Mouse (Mus musculus) gastrocnemius, postnatal 36 days (tissue): ENCODE measurements at regions not wholly inside any gene's neighbourhood (a gene's known extent, or its start where the extent isn't known, plus 50 kb on each side); places are given as distances from the start of the nearest gene placed in this dataset.
"Not testable (repeated sequence)": the region's sequence is repeated elsewhere in the genome, so short reads cannot be mapped to it uniquely, and the experiment has no call there.

Experiments
- DNase-seq, 2 experiments: peaks; one replicate each; pipeline ENCODE4 v3.0.0; 2022
- intact Hi-C: fragments of 180-260 bp; cut with DNase I; formaldehyde crosslinking; loops from one replicate; pipeline ENCODE4 v1.15.1; 2025

DNA sequence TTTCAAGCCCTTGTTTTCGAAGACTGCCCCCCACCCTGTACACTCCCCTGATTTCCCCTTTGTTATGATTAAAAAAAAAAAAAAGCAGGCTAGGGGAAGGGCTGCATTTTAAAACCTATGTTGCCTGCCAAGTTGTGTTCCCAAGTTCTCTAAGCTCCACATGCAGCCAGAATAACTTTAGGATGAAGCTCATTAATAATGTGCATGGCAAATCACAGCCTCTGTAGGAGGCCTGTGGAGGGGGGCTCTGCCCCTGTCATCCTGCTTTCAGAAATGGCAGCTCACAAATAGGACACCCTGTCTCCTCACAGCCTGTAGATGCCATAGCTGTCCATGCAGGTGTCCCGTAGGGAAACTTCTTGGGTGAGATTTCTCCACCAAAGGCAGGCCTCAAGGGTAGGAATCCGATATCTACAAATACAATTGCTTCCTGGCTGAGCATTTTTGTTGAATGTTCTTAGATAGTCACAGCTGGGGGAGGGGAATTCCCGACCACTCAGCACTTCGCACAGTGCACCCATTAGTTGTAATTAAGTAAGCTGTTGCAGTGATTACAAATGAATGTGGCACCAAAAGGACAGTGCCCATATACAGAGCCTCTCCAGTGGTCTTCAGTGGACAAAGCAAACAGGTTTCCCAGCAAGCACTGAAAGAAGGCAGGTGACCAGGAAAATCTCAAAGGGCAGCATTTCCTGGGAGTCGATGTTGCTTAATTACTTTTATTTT lies 389.1 kb upstream of the Klhl29 start:
- DNase-seq, result no peak
- intact Hi-C loops, result no loop called here

DNA sequence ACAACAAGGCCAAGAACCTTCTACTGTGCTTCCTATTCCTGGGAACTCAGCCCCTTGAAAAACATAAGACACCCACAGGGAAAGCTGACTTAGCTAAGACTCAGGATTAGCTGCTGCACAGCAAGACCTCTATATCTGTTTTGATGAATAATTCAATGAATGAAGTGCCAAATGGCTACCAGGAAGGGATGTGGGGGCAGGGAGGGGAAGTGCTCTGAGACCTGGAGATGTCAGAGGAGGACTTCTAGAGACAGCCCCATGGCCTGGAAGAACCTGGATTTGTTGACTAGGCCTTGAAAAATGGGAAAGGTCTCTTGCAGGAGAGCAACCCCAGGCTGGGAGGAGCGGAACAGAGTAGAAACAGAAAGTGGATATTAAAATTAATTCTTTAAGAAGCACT lies 388.5 kb upstream of the Klhl29 start:
- intact Hi-C loops, result no loop called here
- no peak for DNase-seq

DNA sequence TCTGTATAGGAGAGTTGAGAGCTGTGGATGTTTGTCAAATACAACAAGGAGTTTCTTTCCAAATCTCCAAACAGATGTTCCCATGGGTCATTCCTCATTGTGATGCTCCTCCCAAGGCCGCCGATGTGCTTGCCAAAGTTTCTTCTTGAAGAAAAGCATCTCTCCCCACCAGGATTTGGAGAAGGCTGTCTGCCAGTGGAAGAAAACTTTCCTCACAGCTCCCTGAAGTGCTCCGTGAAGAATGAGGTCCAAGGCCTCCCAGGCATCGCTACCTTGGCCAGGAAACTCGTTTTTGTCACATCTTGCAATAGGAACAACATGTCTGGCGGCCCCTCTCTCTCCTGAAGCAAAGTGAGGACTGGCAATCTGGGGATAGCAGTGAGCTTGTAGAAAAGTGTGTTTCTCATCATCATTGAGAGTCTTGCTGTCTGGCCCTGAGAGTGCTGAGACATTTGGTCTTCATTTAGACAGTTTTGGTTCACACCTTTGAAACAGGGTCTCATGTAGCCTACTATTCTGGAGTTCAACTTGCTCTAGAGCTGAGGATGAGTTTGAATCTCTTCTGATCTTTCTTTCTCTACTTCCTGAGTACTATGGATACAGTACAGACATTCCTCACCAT lies 386.9 kb upstream of the Klhl29 start:
- intact Hi-C loops, result no loop called here

DNA sequence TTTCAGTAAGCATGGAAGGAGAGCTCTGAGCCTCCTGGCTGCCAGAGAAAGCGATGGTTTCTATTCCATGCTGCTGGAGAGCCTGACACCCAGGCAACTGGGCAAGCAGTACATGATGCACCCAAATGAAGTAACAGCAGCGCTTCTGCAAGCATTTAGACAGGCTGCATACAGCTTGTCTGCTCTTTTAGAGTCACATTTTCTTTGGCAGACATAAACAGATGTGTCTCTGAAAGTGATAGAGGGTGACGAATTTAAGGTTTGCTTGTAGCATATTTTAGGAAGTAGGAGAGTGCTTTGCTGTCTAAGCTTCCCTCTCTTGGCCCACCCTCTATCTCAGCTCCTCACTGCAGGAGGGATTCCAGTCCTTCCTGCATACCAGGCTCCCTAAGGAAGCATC lies 384.0 kb upstream of the Klhl29 start:
- DNase-seq, result no peak
- intact Hi-C loops, result no loop called here

More for the DNA sequence above, 386.9 kb upstream of the Klhl29 start:
- peak; percentile 39 to 68 for DNase-seq

DNA sequence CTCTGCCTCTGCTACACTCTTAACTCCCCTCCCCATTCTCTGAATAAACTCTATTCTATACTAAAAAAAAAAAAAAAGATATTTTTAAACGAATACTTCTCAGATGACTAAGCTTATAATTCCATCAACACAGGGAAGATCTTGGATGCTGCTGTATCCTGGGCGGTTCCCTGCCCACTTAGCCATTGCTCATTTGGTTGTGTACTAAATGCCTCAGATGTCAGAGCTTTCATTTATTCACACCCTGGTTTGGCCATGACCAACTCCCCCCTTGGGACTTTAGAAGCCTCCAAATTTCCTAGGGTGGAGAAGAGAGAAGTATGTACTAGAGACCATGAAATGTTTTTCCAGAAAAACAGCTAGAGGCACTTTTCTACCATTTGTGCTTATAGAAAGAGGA lies 382.3 kb upstream of the Klhl29 start:
- intact Hi-C loops, result no loop called here
- no peak for DNase-seq

DNA sequence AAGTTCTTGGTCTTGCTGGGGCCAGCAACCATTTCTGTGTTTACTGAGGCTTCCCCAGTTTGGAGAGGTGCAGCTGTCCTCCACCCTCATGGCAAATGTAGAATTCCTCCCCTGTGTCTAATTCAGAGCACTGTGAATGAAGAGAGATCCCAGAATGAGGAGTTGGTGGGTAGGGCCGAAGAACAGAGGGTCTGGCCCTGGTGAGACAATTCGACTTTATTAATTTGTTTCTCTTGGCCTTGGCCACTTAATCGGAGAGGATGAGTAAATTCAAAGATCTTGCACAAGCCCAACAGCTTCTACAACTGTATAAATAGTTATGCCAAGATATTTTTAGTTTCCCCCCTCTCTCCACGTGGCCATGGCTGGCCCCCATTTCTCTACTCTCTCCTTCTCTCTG lies 381.9 kb upstream of the Klhl29 start:
- DNase-seq, result no peak
- intact Hi-C loops, result no loop called here

DNA sequence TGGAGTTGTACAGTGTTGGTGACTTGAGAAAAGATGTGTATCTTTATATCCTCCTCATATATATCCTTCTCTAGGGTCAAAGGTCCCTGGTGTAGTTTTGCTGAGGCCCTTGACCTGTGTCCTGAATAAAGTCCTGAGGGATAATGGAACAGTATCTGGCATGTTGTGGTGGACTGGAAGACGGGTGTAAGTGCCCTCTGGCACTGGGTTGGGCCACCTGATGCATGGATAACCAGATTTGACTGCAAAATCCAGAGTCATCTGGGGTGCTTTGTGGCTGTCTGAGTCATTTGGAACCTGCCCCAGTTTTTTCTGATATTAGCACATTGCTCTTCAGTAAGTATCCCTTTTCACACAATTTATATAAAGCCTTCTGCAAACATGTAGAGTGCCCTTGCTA lies 378.3 kb upstream of the Klhl29 start:
- intact Hi-C loops, result no loop called here

DNA sequence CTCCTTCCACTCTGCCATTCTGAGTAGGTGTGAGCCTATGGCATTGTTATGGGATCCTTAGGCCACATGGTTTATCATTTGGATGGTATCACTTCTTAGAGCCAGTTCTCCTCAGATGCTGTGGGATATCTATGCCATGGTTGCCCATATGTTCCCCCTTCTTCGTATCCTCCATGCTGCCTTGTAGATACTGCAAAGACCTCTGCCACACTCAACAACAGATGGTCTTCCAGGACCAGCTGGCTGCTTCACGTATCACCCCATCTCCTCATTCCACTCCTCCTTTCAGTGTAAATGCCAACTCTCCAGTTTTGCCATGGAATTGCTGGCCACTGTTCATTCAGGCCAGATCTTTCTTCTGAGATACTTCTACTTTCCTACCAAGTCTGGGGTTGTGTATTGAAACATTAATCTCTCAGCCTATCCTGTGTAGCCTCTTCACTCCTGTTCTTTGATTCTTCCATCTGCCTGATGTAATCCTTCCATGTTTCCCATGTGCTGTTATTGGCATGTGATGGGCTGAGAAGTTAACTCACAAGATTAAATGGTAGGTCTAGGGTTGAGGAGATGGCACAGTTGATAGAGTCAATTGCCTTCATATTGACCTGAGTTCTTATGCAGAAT lies 368.7 kb upstream of the Klhl29 start:
- DNase-seq, result no peak
- intact Hi-C loops, result no loop called here

More for the DNA sequence above, 378.3 kb upstream of the Klhl29 start:
- no peak for DNase-seq

DNA sequence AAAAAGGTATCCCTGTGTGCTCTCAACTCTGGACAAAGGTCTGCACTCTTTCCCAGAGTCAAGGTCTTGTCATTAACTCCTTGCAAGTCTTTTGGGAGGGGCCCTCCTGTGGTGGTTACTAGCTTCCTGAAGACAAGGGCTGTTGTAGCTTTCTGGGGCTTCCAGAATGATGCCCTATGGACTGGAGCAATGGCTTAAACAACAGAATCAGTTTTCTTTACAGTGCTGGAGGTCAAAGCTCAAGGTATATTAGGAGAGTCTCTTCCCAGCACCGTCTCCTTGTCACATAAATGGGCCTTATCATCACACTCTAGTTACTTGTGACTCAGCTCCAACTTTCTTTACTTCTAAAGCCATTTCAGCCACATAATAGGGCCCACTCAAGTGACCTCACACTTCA lies 360.6 kb upstream of the Klhl29 start:
- DNase-seq, result no peak
- intact Hi-C loops, result no loop called here

DNA sequence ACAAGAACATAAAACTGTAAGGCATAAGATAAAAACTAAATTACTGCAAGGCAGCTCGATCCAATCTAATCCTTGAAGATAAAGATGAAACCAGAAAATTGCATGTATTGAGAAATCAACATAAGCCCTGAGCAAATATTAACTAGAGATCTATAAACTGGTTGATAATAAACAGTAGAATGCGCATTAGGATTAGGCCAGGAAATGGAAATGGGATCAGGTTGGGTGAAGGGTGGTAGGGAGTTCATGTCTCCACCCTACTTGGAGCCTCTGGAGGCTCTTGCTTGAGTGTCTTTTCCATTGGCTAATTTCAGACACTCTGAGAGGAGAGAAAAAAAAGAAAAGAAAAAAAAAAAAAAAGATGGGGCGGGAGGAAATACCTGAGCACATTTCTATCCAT lies 359.4 kb upstream of the Klhl29 start:
- intact Hi-C loops, result no loop called here
- no peak for DNase-seq

DNA sequence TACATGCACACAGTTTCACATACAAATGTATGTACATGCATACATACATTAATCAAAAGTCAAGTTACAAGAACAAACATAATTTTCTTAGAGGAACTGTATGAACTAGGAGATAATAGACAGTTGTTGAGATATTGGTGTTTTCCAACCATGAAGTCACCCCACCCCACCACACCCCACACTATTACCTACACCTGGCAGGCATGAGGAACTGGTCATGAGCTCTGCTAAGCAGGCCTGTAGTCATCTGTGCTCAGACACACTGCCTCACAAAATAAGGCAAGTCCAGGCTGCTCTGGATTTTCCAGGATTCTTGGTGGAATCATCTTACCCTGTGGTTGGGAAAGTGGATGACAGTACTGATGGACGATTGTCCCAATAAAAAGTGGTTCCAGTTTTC lies 347.6 kb upstream of the Klhl29 start:
- DNase-seq, result no peak
- intact Hi-C loops, result no loop called here

DNA sequence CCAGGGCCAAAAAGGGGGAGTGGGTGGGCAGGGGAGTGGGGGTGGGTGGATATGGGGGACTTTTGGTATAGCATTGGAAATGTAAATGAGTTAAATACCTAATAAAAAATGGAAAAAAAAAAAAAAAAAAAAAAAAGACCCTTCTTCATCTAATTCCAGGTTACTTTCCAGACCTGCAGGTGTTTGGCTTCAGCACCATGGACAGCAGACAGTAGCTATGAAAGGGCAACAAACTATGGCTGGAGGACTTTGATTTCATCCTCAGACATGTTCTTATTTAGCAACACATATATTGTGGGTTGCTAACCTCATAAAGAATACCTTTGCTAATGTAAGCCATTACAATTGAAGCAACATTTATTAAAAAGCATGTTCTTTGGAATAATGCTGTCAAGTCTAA lies 342.0 kb upstream of the Klhl29 start:
- intact Hi-C loops, DNase-seq: not testable (repeated sequence)

DNA sequence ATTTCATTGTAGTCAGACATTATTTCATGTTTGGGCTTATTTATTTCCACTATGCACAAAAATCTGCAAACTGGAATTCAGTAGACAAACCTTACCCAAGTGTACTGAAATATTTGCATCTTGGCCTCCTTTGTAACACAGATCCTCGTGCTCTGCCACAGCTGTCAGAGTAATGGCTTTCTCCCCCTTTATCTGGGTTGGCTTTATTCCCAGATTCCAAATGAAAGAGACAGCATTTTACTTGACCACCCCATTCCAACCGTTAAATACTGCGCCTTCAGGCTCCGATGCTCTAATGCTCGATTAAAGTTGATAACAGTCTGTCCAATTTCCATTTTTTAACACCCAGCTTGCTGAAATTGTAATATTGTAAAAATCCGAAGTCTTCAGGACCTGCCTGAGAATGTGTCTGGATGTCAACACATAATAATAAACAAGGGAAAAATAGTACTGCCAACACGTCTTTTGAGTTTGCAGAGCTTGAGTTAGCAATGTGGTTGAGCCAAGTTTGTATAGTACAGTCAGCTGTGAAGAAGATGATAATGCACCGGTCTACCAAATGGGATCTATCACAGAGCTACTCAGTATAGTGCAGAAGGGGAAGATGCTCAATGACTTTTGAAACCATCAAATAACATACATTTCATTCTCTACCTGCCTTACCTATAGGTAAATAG lies 323.4 kb upstream of the Klhl29 start:
- DNase-seq, result no peak
- intact Hi-C loops, result no loop called here

DNA sequence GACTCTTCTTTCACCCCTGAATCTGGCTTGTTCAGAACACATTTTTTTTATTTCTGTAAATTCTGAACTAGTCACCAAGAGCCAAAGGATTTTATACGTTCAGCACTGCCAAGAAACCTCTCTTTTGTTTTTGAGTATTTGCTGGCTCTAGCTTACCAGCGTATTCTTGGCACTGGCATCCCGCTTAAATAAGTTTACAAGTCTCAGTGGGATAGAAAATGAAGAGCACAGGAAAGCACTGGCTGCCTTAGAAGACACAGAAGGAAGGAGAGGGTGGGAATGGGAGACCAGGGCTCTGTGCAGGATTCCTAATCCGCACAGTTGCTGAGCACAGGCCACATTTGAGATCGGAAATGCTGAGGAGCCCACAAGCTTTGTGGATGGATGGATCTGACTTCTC lies 306.7 kb upstream of the Klhl29 start:
- intact Hi-C loops, result no loop called here

DNA sequence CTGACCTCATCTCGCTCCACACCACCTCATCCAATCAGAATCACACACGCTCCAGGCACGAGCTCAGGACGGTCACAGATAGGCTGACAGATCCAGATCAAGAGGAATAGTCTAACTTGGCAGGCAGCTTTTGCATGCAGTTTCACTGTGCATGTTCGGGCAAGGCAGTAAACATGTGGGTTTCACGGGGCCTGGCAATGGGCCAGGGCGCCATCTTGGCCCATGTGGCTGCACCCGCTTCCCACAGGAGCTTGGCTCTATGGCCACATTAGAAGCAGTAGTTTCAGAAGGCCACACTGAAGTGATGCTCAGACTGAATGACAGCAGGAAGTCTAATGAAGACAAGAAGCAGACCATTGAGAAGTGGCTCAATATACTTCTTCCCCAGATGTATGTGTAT lies 302.6 kb upstream of the Klhl29 start:
- intact Hi-C loops, DNase-seq: not testable (repeated sequence)

More for the DNA sequence above, 306.7 kb upstream of the Klhl29 start:
- DNase-seq, result no peak

DNA sequence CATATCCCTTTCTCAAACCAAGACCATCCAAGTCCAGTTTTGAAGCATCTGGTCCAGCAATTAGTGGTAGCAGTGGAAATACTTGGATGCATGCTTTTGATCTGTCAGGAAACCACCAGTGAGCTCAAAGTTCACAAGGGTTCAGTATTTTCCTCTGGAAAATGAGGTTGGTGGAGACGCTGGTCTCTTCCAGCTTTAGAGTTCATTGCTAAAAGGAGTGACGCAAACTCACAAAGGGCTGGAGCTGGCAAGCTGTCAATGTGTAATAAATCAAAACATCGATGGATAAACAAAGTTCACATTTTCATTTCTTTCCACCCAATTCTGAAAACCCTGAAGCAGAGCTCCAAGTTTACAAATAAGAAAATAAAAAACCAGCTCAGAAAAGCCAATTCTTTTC lies 293.0 kb upstream of the Klhl29 start:
- intact Hi-C loops, result no loop called here
- peak in 1 of 2 experiments; percentile 24 for DNase-seq

DNA sequence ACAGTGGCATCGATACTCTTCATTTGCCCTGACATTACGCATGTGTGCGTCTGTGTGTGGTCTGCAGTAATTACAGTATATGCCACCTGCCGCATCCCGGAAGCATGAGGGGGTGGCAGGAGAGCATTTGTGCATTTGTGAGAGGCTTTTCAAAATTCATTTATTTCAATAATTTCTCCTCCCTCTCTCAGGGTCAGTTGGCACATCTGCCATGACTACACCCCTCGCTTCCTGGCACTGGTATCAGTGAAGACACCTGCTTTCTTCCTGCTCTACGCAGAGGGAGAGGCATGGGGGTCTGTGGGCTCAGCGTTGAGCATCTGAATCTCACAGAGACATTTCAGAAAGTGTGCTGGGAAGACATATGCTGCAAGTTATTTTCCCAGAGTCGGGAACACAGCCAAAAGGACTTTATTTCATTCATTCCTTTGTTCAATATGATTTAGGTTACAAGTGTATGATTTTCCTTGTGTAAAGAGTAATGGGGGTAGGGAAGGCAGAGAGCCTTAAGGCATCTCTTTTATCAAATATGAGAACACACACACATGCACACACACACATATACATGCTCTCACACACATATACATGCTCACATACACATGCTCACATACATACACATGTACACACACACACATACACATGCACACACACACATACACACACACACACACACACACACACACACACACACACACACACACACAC lies 262.2 kb upstream of the Klhl29 start:
- DNase-seq, result no peak
- intact Hi-C loops, result no loop called here

DNA sequence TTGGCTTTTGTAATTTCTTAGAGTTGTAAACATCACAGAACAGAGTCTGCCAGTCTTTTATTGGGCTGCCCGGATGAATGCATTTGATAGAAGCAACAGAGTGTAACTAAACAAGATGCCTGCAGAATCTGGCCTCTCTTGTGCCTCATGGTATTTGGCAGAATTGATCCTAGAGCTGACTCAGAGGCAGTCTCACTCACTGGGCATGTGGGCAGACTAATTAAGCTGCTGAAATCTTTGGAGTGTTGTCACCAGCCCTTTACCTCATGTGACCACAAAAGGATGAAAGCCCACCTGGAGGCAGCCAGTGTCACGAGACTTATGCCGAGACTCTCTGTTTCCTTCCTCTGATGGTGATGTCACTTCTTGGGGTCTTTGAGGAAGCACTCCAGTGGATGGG lies 258.5 kb upstream of the Klhl29 start:
- intact Hi-C loops, result no loop called here
- no peak for DNase-seq

DNA sequence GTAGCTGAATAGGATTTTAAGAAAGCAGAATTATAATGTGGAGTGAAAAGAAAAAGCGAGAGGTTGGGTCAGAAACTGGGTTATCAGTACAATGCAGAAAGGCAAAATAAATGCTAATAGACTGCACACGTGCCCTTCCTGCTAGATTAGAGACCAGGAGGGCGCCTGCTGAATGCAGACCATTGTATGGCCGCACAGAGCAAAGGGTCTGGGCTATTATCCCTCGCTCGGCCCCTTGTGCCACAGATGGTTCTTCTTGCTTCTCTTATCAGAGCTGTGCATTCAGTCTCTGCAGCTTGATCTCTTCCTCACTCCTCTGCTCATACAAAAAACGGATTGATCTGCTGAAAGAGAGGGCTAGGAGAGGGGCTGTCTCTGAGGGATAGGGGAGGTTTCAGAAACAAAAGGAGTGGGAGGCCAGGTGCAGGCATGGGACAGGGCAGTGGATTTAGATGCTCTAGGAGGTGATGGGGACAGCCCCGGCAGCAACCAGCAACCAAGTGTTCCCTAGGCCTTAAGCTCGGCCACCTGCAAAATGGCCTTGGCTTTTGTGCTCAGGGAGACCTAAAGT lies 225.7 kb upstream of the Klhl29 start:
- intact Hi-C loops, result no loop called here
- no peak for DNase-seq

DNA sequence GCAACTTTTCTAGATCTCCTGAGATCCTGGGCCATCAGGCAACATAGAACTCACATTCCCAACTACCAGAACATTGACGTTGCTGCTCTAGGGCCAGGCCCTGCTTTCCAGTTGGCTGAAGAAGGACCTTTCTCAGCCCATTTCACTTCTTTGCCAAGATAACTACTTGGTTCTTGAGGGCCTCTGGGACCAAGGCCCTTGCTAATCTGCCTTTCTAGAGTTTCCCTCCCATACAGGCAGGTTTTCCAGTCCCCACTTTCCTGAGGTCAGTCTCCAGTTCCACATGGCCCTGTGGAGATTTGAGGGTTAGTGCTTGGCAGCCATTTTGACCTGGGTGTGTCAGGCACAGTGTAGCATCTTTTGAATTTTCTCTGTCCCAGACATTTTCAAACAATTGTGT lies 223.9 kb upstream of the Klhl29 start:
- peak; percentile 14 to 17 for DNase-seq
- intact Hi-C loops, result no loop called here

DNA sequence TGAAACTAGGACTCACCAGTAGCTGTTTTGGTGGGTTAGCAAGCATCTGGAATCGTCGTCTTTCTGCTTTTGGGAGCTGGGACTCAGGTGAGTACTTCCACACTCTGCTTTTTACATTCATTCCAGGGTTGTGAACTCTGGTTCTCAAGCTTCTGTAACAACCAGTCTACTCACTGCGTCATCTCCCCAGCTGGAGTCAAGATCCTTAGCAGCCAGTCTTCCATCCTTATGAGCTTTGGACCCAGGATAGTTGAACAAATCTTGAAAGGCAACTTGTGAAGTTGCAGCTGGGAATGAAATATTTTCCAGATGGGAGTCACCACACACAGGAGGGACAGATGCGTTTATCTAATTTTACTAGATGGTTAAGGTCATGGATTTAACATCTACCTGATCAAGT lies 223.5 kb upstream of the Klhl29 start:
- no peak for DNase-seq
- intact Hi-C loops, result no loop called here
